Mouse (Mus musculus) c-Kit-positive CD71-positive TER-119-negative erythroid progenitor cells, embryonic 14.5 days (primary cell): Measurements from ENCODE around the gene S100a16.

ENCODE experiments used
- DNase-seq: peaks from one replicate; pipeline ENCODE4 v3.0.0-alpha.2; 2013; ENCODE audit warnings: low read depth

S100a16 gene

DNA sequence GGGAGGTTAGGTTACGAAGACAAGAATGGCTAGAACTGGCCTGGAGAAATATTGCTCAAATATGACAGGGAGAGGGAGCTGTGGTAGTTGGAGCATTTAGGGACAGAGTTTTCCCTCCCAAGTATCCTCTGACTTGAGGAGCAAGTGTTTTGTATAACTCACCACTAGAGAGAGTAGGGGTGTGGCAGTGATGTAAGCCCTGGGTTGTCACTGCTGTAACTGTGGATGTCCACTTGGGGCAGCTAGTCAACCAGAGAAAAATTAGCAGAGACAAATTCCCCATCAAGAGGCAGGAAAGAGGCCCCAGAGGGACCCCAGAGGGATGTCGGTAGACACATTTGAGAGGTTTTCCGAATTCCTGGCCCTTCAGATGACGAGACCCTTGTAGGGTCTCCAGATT, 11.6 kb upstream of the S100a16 start:
- no peak for DNase-seq

DNA sequence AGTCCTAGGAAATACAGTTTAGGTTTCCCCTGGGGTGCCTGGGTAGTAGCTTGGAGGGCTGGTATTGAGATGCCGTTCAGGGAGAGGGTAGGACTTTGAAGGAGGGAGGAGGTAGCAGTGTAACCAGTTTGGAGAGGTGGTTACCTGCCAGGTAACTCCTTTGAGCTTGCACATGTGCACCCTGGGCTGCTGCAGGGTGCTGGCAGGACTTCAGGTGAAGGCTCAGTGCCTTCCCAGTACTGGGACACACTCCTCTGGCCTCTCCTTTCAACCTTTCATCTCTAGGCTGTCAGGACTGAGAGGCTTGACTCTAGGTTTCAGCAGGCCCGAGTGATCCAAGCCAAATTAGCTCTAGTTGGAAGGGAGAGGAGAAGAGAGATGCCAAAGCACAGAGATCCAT, 11.0 kb upstream of the S100a16 start:
- DNase-seq: no peak

DNA sequence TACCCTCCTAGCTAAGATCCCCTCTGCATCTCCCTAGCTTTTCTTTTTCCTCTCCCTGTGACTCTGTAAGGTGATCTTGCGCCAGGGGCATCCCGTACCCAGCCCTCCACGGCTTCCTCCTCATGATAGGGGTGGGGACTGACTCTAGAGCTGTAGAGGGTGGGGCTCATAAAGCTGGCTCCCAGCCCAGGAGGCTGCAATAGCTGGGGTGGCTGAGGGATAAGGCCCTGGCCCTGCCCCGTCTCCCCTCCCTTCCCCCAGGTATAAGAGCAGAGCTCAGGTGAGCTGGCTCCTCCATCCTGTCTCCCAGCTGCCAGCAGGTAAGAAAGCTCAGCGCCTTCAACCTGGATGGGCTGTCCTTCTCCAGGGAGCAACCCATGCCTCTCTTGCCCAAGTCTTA, 10.5 kb upstream of the S100a16 start, which contains the start of gene S100a14:
S100a14 (plus strand) TSS at position 277 of the 400 bp plus-strand sequence.
- no peak for DNase-seq

DNA sequence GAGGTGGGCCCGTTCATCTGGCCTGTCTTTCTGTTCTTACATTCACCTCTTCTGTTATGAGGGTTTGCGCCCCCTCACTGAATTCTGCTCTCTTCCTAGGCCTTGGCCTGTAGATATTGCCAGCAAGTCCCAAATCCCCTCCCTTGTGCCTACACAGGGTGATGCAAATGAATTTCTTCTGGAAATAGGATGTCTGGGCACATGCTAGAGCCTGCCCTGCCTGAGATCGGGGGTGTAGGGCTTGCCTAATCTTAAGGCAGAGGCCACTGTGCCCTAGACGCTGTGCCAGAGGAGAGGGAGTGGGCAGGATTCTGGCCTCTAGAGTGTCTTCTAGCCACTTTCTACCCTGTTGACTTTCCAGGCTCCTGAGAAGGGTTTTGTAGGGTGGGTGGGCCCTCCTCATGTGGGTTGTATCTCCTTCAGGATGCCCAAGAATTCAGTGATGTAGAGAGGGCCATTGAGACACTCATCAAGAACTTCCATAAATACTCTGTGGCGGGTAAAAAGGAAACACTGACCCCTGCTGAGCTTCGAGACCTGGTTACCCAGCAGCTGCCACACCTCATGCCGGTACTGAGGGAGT, 9.7 kb upstream of the S100a16 start:
- no peak for DNase-seq

DNA sequence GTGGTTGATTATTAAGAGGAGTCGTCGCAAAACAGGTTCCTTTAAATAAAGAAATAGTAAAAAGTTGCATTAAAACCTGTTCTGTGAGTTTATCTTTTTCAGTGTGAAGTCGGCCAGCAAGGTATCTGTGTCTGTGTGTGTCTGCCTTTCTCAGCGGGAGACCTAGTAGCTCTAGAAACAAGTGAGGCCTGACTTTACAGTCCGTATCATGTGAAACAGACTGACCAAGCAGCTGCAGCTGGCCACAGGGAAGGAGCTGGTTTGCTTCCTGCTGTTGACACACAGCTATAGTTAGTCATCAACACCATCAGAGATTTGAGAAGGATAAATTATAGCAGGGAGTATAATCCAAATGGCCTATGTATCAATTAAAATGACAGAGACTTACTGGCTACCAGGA, 5.3 kb upstream of the S100a16 start:
- DNase-seq: no peak

DNA sequence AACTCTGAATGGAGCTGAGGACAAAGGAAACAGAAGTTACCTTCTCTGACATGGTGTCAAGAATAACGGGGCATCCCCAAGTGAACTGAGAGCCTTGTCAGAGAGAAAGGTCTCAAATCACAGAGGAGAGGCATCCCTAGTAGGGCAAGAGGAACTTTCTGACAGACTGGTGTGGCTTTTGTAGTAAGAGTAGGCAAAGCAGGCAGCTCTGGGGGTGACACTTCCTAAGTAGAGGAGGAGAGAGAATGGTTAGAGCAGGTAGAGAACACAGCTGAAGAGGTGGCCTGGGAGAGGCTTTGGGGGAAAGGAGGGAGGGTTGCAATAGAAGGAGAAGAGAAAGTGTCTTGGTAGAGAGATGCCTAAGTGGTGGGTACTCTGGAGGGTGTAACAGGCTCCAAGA, 1.6 kb upstream of the S100a16 start:
- no peak for DNase-seq

DNA sequence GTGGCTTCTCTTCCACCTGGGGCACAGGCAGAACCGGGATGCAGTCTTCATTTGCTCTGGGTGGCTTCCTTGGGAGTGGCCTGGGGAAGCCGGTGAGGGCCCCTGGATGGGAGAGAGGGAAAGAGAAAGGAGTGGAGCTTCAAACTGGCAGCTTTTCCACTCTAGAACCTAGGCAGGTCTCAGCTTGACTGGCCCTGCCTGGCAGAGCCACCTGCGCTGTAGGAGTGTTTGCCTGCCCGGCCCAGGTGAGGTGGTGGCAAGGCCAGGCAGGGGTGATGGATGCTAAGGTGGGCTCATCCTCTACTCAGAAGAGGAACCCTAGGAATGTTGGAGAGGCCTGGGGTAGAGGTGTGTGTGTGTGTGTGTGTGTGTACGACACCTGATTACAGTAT, 847 bp downstream of the S100a16 start:
- no peak for DNase-seq

DNA sequence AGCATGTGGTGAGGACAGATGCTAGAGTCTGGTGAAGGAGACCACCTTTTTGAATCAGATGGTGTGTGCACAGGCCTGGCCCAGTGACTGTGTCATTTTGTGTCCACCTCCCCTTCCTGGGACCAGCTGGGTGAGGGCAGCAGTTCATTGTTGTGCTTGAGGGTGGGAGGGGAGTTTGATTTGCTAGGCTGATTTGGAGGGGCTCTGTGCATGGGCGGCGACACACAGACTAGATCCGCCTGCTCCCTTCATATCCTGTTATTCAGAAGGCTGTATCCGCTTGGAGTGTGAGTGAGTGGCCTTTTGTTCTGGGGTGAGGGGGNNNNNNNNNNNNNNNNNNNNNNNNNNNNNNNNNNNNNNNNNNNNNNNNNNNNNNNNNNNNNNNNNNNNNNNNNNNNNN, 3.9 kb downstream of the S100a16 start:
- no peak for DNase-seq

DNA sequence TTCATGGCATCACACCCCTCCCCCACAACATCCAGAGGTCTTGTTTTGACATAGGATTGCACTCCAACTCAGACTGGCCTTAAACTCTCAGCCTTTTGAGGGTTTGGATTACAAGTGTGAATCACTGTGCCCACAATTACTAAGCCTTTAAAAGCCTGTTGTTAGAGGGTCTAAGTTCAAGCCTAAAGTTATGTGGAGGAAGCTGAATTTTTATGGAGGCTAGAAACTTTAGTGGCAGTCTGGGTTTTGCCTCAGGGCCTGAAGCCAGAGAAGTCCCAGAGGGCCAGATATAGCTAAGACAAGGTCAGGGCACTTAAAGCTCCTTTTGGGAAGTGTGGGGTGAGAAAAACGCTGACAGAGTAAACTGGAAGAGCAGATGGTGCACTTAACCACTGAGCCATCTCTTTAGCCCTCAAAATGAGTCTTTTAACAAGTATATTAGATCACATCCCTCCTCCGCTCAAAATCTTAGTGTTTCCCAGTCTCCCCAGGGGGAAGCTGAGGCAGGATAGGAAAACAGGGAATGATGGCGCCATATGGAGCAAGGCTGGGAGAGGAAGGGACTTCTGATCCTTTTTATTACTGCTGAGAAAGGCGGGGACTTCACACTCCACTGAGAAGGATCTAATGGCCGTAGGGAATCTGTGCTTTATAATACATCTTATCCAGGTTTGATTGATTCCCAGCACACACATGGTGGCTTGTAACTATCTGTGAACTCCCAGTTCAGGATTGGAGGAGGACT, 12.8 kb downstream of the S100a16 start:
- DNase-seq: no peak

DNA sequence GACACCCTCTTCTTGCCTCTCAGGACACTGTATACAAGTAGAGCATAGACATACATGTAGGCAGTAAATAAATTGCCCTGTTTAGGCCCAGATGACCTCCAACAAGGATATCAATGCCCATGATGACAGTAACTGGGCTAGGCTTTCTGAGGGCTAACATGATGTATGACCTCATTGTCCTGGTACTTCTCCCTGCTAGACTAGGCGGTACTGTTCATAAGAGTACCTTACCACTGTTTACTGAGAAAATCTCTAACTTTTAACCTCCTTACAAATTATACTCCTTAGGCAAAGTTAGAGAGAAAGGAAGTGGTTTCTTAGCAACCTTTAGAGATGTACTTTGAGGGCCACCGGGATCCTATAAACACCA, 13.4 kb downstream of the S100a16 start:
- DNase-seq: no peak

DNA sequence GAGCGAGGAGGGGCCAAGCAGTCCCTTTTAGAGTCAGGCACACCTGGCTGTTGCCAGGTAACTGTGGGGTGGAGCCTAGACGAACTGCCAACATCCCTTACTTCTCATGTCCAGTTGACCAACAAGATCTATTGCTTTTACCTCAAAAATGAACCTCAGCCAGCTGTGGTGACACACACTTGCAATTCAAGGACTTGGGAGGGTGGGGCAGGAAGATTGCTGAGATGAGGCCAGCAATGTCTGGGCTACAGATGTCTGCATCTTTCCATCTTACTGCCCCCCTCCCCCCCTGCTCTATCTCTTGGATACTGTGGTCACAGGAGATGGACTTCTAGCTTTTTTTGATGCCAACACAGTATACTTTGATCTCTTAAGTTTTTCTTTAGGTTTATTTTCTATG, 15.2 kb downstream of the S100a16 start:
- no peak for DNase-seq

DNA sequence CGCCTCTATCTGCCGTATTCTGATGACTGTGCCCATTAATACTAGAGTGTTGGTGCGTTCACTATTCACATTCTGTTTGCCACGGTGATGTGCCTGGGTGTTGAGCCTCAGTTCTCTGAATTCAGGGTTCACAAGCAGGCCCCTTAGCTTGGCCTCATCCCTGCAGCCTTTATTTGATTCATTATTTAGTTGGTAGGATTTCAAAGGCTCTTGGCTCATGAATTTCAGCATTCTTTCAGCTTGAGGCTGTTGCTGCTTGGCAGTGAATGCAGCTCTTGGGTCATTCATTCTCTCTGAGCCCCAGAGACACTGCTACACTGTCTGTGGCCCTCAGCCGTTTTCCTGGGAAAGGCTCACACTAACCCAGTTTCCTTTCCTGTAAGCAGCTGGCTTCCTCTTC, 18.9 kb downstream of the S100a16 start:
- no peak for DNase-seq

DNA sequence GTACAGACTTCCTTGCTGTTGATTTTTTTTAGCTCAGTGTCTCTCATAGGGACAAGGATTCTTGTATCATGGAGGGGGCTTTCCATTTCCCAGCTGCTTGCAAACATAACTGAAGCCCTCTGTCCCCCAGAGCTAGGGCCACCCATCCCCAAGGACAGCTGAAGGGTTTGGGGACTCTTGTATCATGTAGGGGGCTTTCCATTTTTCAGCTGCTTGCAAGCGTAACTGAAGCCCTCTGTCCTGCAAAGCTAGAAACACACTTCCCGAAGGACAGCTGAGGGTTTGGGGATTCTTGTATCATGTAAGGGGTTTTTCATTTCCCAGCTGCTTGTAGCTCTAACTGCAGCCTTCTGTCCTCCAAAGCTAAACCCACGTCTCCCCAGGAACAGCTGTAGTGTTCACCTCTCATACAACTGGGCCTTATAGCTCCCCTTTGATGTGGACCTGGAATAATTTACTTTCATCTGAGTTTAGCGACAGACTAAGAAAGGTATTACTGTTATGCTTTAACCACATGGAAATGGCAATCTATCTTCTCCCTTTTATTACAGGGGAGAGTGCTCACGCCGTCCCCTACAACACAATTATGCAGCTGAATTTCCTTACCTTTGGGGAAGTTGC, 23.1 kb downstream of the S100a16 start, which contains the start of gene S100a3:
S100a3 (plus strand) TSS at position 571 of the 621 bp plus-strand sequence.
- DNase-seq: no peak

DNA sequence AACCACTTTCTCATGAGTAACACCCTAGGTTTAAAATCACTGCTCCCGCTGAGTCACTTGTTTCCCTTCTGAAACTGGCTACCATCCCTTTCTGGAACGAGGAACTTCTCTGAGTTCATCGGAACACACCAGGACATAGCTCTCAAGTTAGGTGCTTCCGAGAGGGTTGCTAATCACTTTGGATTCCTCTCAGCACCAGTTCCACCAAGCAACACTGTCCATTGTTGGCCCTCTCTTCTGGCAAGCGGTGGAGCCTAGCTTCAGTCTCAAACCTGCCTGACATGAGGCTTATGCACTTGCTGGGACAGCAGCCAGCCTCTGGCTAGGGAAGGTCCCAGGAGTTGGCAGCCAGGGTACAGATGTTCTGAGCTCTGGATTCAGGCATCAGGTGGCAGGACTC, 37.6 kb downstream of the S100a16 start:
- DNase-seq: no peak

DNA sequence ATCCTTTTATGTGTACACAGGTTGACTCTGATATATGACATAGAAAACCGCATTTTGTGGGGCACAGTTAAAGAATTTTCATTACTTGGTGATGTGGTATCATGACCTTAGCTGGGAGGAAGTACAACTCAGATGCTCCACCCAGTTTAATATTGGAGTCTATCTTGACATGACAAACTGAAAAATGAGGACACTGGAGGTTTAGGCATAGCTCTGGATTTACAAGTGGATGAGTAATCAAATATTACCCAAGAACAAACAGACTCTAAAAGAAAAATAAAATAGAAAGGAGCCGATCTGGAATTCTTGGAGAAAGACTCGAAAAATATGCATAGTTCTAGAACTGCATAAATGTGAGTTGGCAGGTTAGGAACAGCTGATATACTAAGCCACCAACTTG, 38.3 kb downstream of the S100a16 start:
- DNase-seq: no peak

DNA sequence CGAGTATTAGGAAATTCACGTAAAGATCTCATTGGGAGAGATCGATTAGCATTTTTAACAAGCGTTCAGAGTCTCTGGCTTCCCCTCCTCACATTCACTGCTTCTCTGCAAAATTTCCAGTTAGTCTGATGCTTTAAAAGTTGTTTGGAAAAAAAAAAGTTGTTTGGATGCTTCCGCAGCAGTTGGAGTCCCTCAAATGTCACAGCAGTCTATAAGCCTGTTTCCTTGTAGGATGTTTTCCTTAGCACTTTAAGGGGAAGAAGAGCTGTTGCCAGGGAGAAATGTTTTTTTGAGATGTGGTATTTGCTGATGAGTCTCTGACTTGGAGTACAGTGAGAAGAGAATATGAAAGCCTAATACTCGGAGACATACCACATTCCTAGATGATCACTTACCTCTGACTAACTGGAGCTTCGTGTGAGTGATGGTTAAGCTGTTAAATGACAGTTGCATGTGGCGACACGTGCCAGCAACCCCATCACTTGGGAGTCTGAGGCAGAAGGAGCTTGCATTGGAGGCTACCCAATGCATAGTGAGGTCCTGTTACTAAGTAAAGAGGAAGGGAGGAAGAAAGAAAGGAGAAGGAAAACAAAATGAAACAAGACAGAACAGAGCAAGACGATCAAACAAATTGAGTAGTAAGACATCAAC, 39.4 kb downstream of the S100a16 start:
- DNase-seq: no peak

DNA sequence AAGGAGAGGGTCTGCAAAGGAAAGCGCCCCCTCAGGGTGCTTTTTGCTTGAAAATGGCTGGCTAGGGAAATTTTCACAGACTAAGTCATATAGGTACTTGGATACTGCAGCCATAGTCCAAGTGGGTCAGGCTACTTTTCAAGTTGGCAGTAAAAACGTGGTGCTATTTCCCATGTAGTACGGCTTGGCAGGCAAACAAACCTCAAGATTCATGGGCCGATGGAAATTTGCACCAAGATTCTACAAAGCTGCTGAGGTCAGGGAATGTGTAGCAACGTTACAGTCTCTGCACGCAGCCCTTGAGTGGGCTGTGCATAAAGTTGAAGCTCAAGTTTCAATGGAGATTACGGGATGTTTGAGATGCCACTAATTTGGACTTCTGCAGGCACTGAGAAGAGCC, 42.4 kb downstream of the S100a16 start:
- DNase-seq: no peak

DNA sequence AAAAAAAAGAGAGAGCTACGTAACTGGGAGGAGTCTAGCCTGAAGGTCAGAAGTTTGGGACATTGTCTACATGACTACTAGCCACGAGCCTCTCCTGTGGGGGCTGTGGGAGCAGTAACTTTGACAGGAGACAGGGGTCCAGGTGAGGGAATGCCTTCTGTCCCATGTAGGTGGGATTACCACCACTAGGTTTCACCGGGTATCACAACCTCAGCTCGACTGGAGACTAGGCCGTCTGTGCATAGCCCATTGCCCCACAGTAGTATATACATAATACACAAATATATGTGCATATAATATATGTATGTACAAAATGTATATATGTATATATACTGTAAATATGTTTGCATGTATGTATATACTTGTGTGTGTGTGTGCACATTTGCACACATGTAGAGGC, 44.1 kb downstream of the S100a16 start:
- no peak for DNase-seq

DNA sequence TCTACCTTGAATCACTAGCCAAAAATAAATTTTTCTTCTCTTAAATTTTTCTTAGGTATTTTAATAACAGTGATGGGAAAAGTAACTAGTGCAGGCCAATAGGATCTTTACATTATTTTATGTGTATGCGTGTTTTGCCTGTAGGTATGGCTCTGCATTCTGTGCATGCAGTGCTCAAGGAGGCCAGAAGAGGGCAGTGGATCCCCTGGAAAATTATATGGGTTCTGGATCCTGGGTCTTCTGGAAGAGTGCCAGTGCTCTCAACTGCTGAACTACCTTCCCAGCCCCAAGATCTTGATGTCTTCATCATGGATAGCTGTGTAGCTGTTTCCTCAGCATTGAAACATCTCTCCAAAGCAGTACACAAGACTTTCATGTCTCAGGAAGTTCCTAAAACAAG, 45.1 kb downstream of the S100a16 start:
- DNase-seq: no peak

DNA sequence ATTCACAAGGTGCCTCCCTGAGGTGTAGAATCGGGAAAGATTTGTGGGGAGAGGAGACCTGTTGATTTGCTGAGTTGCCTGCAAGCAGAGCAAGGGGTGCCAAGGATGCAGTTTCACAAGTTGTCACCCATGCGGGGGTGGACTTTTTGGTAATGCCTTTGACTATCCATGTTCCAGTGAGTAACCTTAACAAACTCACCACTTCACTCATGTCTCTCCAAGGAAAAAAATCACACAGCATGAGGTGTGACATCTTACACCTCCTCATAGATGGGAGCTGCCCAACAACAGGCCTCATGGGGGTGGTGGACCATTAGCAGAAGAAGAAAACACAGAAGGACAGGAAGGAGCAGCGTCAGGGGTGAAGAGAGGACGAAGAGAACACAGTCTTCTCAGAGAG, 45.5 kb downstream of the S100a16 start:
- DNase-seq: no peak

DNA sequence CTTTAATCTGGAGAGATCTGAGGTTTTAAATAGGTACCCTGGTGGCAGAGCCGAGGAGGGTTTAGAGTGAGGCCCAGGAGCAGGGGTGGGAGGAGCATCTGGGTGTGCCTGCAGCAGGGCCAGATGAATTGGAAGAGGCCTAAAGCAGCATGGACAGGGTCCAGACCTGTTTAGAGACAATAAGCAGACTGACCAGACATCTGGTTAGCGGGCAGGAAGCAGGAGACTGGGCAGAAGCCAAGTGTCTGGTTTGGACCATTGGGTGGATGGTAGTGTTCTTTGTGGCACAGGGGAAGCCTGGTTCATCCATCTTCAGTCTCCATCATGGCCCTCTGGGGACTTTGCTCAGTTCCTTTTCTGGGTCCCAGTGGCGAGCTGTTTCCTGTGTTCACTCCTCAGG, 46.8 kb downstream of the S100a16 start:
- DNase-seq: no peak

DNA sequence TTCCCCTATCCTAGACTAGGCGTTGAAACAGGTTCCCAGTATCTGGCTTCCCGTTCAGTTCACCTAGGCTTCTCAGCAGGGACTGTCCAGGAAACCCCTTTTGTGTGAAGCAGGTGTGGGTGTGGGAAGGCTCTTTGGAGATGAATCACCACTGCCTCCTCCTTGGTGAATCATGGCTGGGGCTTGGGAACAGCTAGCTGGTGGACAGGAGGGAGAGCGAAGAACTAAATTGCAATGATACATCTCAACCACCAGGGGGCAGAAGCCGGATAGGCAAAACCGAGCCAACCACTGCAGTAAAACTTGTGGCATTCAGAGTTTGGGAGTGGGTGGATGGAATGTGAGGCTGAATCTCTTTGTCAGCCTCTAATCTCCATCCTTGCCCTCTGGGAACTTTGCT, 48.5 kb downstream of the S100a16 start:
- peak; percentile 29 for DNase-seq

DNA sequence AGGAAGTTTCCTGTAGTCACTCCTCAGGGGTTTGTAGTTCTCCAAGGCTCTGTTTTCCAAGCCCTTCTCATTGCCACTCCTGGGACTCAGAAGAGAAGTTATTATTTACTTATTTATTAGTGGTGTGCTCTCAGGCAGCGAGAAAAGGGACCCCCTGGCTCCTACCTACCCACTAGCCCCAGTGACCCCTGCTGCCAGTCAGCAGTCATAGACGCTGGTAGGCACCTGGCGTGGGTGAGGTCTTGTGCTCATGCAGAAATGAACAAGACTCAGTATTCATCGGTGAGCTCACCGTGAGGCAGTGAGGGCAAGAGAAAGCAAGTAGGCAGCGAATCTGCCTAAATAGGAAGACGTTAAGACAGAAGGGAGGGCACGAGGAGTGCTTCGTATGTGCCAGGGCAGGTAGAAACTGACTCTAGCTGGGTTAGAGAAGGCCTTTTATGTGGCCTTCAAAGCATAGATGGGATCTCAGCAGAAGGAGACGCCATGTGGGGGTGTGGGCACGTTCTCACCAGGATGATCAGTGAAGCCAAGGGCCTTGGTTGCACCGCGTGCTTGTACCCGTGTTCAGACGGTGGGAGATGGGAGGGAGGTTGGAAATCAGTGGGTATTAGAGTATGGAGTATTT, 49.1 kb downstream of the S100a16 start:
- no peak for DNase-seq
